Mouse (Mus musculus): ENCODE data around the gene Gm20388. TPM values are rescaled to one million over a fixed set of nuclear protein-coding genes. Genes with fewer than 3 reads are reported as not detected.

Gene Gm20388
- polyA plus RNA-seq, 1 experiment from 2014 or later, result not detected

DNA sequence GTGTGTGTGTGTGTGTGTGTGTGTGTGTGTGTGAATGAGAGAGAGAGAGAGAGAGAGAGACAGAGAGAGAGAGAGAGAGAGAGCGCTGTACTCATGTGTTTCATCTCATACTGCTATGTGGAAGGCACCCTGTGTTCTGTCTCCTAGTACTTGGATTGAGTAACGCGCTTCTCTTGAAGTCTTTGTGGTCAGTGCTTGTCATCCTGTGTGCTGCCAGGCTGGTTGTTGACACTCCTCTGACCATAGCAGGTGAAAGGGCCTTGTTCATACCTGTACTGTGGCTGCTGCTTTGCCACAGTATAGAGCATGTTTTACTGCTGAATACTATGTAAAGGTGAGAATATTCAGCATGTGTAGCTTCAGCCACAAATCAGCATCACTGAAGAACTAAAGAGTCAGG lies 2075.0 kb downstream of the Gm20388 start:
- ATAC-seq (ENCODE audit: low FRiP score), result no peak
- no peak overlapping the region for H3K4me3 ChIP-seq (ENCODE audit: low read depth, low read length)
- H3K36me3 ChIP-seq (ENCODE audit: control insufficient read depth, insufficient read depth, low read length), result peaks cover 2% of the 10 kb centered on the region; the same call in 1 of the 2 replicates
- H3K9me3 ChIP-seq (ENCODE audit: control insufficient read depth, low read length), result no peaks in the 10 kb centered on the region
- H3K27me3 ChIP-seq (ENCODE audit: control insufficient read depth, insufficient read depth, low read length), result no peaks in the 10 kb centered on the region
- H3K9ac ChIP-seq (ENCODE audit: low read length), result no peak overlapping the region
- no peak overlapping the region for H3K27ac ChIP-seq (ENCODE audit: low read depth, low read length)
- H3K4me1 ChIP-seq (ENCODE audit: control insufficient read depth, insufficient read depth, low read length), result no peaks in the 10 kb centered on the region
- WGBS, result 100% methylated on average over 3 of the region's 3 CpGs
- no peak for DNase-seq (ENCODE audit: low spot score, missing footprints)
- no peak overlapping the region for H3K4me2 ChIP-seq

DNA sequence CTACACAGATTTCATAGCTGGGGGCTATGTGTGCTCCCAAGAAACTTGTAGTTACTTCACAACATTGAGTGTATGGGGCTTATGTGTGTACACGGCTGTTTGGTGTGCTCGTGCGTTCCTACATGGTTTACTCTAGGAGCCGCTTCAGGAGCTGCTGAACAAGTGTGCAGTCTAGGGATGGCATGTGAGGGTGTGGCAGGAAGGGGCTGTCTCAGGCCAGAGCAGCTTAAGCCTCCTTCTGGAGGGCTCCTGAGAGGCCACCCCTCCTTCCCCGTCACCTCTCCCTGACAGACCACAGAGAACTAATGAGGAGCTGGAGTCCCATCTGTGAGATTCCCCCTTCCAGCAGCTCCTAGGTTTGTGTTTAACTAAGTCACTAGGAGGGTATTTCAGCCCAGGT lies 2077.3 kb downstream of the Gm20388 start:
- no peak for ATAC-seq (ENCODE audit: low FRiP score)
- H3K27ac ChIP-seq (ENCODE audit: low read depth, low read length), result no peak overlapping the region

DNA sequence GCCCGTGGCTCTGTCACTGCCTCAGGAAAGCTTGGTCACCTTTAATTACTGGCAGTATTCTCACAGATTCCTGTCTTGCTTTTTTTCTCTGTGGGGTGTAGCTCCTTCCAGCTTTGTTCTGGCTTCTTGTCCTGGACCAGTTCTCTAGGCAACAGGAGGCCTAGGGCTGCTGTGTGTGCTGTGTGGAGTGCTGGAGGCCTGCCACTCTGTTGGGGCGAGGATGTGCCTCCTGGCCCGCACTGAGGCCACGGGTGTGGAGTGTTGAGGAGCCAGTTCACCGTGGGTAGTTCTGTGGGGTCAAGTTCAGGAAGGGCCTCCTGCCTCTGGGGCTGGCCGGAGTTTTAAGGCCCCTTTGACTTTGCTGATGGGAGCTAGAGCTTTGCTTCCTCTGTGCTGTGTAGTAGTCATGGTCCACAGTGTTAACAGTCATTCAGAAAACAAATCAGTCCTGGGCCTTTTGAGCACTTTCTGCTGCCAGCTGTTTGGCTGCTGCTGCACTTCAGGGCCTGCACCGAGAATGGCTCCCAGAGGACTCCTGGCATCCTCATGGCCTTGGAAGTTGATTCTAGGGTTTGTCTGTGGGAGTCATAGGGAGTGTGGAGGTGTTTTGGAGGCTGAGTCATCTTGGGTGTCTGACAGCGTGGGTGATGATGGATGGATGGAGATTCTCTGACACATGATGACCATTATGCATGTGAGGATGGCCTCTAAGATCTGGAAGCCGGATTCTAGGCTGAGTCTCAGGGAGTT lies 2080.0 kb downstream of the Gm20388 start:
- no peaks in the 10 kb centered on the region for H3K4me1 ChIP-seq (ENCODE audit: control insufficient read depth, insufficient read depth, low read length)
- H3K36me3 ChIP-seq (ENCODE audit: control insufficient read depth, insufficient read depth, low read length), result peaks cover 11% of the 10 kb centered on the region; the same call in 1 of the 2 replicates
- 91% methylated on average over 9 of the region's 9 CpGs for WGBS
- no peaks in the 10 kb centered on the region for H3K27me3 ChIP-seq (ENCODE audit: control insufficient read depth, insufficient read depth, low read length)
- ATAC-seq (ENCODE audit: low FRiP score), result no peak
- H3K4me2 ChIP-seq, result no peak overlapping the region
- no peak overlapping the region for H3K9ac ChIP-seq (ENCODE audit: low read length)
- H3K27ac ChIP-seq (ENCODE audit: low read depth, low read length), result no peak overlapping the region
- DNase-seq (ENCODE audit: low spot score, missing footprints), result no peak
- H3K9me3 ChIP-seq (ENCODE audit: control insufficient read depth, low read length), result no peaks in the 10 kb centered on the region
- no peak overlapping the region for H3K4me3 ChIP-seq (ENCODE audit: low read depth, low read length)

More for the DNA sequence above, 2077.3 kb downstream of the Gm20388 start:
- 84% methylated on average over 5 of the region's 5 CpGs for WGBS
- Histone ChIP-seq H3K4me3 (ENCODE audit: low read depth, low read length) (no peak overlapping the region), H3K36me3 (ENCODE audit: control insufficient read depth, insufficient read depth, low read length) (0 out of 2 replicates have a peak, but pooled peaks cover 6% of the 10 kb centered on the region), H3K9ac (ENCODE audit: low read length) (no peak overlapping the region), H3K9me3 (ENCODE audit: control insufficient read depth, low read length) (no peaks in the 10 kb centered on the region), H3K27me3 (ENCODE audit: control insufficient read depth, insufficient read depth, low read length) (no peaks in the 10 kb centered on the region), H3K4me2 (no peak overlapping the region), H3K4me1 (ENCODE audit: control insufficient read depth, insufficient read depth, low read length) (no peaks in the 10 kb centered on the region)
- DNase-seq (ENCODE audit: low spot score, missing footprints), result no peak

DNA sequence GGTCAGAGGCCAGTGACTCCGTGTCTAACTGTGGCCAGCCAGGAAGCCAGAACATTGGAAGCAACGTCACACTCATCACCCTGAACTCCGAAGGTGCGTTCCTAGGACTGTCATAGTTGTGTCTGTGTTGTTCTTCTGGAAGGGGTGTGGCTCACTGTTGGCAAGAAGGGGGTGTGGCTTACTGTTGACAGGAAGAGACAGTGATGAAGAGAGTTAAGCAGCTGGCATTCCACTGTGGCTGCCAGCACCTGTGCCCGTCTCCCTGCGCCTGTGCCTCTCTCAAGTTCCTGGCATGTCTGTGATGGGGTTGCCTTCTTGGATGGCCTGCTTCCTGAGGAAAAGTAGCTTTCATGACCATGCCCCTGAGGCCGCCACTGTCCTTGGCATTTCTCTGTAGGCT lies 2081.0 kb downstream of the Gm20388 start:
- Histone ChIP-seq H3K27ac (ENCODE audit: low read depth, low read length) (no peak overlapping the region), H3K9ac (ENCODE audit: low read length) (no peak overlapping the region), H3K4me1 (ENCODE audit: control insufficient read depth, insufficient read depth, low read length) (no peaks in the 10 kb centered on the region), H3K4me2 (no peak overlapping the region), H3K4me3 (ENCODE audit: low read depth, low read length) (no peak overlapping the region), H3K36me3 (ENCODE audit: control insufficient read depth, insufficient read depth, low read length) (peaks cover 11% of the 10 kb centered on the region; the same call in 1 of the 2 replicates), H3K9me3 (ENCODE audit: control insufficient read depth, low read length) (no peaks in the 10 kb centered on the region), H3K27me3 (ENCODE audit: control insufficient read depth, insufficient read depth, low read length) (no peaks in the 10 kb centered on the region)
- WGBS, result 94% methylated on average over 7 of the region's 7 CpGs
- ATAC-seq (ENCODE audit: low FRiP score), result no peak
- DNase-seq (ENCODE audit: low spot score, missing footprints), result no peak

DNA sequence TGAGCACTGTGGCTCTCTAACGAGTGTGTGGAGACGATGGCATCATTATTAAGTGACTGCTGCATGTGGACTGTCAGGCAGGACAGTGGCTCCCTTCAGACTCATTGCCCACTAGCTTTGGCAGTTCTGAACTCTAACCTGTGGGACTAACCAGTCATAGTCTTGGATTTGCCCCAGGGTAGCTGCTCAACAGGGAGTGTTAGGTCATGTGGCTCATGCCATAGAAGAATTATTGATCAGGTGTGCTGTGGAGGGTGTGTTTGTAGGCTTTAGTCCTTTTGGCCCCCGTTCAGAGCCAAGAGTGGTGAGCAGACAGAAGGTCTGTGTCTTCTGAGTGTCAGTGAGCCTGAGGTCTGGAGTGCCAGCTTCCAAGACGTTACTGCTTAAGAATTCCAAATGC lies 2082.3 kb downstream of the Gm20388 start:
- 90% methylated on average over 4 of the region's 4 CpGs for whole genome bisulfite sequencing
- Histone ChIP-seq H3K27me3 (ENCODE audit: control insufficient read depth, insufficient read depth, low read length) (no peaks in the 10 kb centered on the region), H3K27ac (ENCODE audit: low read depth, low read length) (no peak overlapping the region), H3K4me1 (ENCODE audit: control insufficient read depth, insufficient read depth, low read length) (no peaks in the 10 kb centered on the region), H3K4me2 (no peak overlapping the region), H3K9ac (ENCODE audit: low read length) (no peak overlapping the region), H3K9me3 (ENCODE audit: control insufficient read depth, low read length) (no peaks in the 10 kb centered on the region), H3K4me3 (ENCODE audit: low read depth, low read length) (no peak overlapping the region), H3K36me3 (ENCODE audit: control insufficient read depth, insufficient read depth, low read length) (peaks cover 11% of the 10 kb centered on the region)
- no peak for ATAC-seq (ENCODE audit: low FRiP score)
- no peak for DNase-seq (ENCODE audit: low spot score, missing footprints)

DNA sequence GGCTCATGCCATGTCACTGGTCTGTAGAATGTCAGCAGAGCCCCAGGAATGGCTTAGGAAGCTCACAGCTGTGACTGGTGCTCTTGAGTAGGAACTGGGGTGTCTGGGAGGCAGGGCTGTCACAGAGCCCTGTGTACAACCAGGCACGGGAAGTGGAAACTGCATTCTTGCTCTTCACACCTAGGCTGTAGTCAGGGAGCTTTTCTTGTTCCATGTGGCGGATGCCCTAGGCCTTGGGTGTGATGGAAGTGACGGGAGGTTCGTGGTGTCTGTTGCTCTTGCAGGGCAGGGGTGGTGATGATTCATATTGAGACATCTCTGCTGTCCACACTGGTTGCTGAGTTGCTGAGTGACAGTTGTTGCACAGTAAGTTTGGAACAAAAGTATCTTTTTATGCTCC lies 2084.5 kb downstream of the Gm20388 start:
- Histone ChIP-seq H3K9ac (ENCODE audit: low read length) (no peak overlapping the region), H3K4me3 (ENCODE audit: low read depth, low read length) (no peak overlapping the region), H3K27me3 (ENCODE audit: control insufficient read depth, insufficient read depth, low read length) (no peaks in the 10 kb centered on the region), H3K27ac (ENCODE audit: low read depth, low read length) (no peak overlapping the region), H3K36me3 (ENCODE audit: control insufficient read depth, insufficient read depth, low read length) (peaks cover 18% of the 10 kb centered on the region), H3K4me2 (no peak overlapping the region), H3K9me3 (ENCODE audit: control insufficient read depth, low read length) (no peaks in the 10 kb centered on the region), H3K4me1 (ENCODE audit: control insufficient read depth, insufficient read depth, low read length) (no peaks in the 10 kb centered on the region)
- DNase-seq (ENCODE audit: low spot score, missing footprints), result no peak
- WGBS, result 80% methylated on average over 4 of the region's 4 CpGs
- ATAC-seq (ENCODE audit: low FRiP score), result no peak

DNA sequence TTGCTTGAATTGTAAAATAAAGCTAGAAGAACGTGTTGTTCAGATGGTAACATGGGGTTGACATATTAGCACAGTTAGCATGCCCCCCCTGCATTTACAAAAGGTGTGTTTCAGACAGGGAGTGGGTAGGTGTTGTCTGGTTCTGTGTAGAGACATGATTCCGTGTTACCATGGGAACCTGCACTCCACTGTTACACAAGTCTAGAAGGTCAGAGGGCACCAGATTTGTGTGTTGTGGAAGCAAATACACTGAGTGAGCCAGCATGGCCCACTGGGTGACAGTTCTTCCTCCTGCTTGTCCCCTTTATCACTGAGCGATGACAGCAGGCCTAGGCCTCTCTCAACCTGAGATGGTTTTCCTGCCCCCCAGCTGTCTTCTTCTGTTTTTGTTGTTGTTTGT lies 2085.3 kb downstream of the Gm20388 start:
- Histone ChIP-seq H3K27me3 (ENCODE audit: control insufficient read depth, insufficient read depth, low read length) (no peaks in the 10 kb centered on the region), H3K9ac (ENCODE audit: low read length) (no peak overlapping the region), H3K4me1 (ENCODE audit: control insufficient read depth, insufficient read depth, low read length) (no peaks in the 10 kb centered on the region), H3K4me2 (no peak overlapping the region), H3K36me3 (ENCODE audit: control insufficient read depth, insufficient read depth, low read length) (peaks cover 20% of the 10 kb centered on the region), H3K9me3 (ENCODE audit: control insufficient read depth, low read length) (no peaks in the 10 kb centered on the region), H3K4me3 (ENCODE audit: low read depth, low read length) (no peak overlapping the region), H3K27ac (ENCODE audit: low read depth, low read length) (no peak overlapping the region)
- ATAC-seq (ENCODE audit: low FRiP score), result no peak
- 91% methylated on average over 3 of the region's 3 CpGs for WGBS
- DNase-seq (ENCODE audit: low spot score, missing footprints), result no peak

DNA sequence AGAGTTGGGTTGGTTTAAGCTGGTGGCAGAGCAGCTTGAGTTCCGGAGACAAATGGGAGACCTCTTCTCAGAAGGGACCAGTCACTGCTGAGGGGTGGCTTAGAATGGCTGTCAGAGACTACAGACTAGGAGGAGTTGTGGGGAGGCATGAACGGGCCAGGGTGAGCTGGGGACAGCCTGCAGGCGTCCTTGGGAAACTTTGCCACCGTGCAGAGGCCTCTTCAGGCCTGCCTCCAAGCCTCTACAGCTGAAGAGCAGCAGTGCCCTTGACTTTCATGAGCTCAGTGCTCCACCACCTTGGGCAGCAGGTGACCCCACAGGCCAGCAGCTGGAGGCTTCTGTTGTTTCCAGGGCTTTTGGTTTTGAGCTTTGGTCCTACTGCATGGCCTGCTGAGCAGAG lies 2088.0 kb downstream of the Gm20388 start:
- Histone ChIP-seq H3K9ac (ENCODE audit: low read length) (no peak overlapping the region), H3K4me2 (no peak overlapping the region), H3K9me3 (ENCODE audit: control insufficient read depth, low read length) (no peaks in the 10 kb centered on the region), H3K4me3 (ENCODE audit: low read depth, low read length) (no peak overlapping the region), H3K4me1 (ENCODE audit: control insufficient read depth, insufficient read depth, low read length) (no peaks in the 10 kb centered on the region), H3K27ac (ENCODE audit: low read depth, low read length) (no peak overlapping the region), H3K27me3 (ENCODE audit: control insufficient read depth, insufficient read depth, low read length) (no peaks in the 10 kb centered on the region), H3K36me3 (ENCODE audit: control insufficient read depth, insufficient read depth, low read length) (peaks cover 31% of the 10 kb centered on the region)
- ATAC-seq (ENCODE audit: low FRiP score) (no peak), DNase-seq (ENCODE audit: low spot score, missing footprints) (no peak)
- WGBS, result 84% methylated on average over 4 of the region's 4 CpGs

DNA sequence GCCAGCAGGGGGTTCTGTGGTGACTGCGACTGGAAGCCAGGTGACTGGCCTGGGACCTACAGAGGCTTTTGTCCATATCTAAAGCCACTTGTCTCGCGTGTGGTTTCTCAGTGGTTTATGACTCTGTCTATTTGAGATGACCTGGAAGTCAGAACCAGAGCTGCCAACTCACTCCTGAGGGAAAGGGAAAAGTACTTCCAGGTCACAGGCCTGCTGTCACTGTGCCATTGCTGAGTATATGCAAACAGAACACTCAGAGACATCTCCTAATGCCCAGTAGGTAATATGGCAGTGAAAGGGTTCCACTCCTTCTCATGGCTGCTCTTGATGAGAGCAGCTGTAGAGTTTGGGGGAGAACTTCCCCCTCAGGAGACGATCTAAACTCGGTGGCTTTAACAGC lies 2088.6 kb downstream of the Gm20388 start:
- 91% methylated on average over 5 of the region's 5 CpGs for WGBS
- peaks cover 28% of the 10 kb centered on the region for H3K36me3 ChIP-seq (ENCODE audit: control insufficient read depth, insufficient read depth, low read length)
- H3K4me2 ChIP-seq, result no peak overlapping the region
- no peak overlapping the region for H3K4me3 ChIP-seq (ENCODE audit: low read depth, low read length)
- H3K27me3 ChIP-seq (ENCODE audit: control insufficient read depth, insufficient read depth, low read length), result no peaks in the 10 kb centered on the region
- 0 out of 2 replicates have a peak, but pooled peaks cover 2% of the 10 kb centered on the region for H3K4me1 ChIP-seq (ENCODE audit: control insufficient read depth, insufficient read depth, low read length)
- H3K27ac ChIP-seq (ENCODE audit: low read depth, low read length), result no peak overlapping the region
- no peak for ATAC-seq (ENCODE audit: low FRiP score)
- no peak overlapping the region for H3K9ac ChIP-seq (ENCODE audit: low read length)
- DNase-seq (ENCODE audit: low spot score, missing footprints), result no peak
- H3K9me3 ChIP-seq (ENCODE audit: control insufficient read depth, low read length), result no peaks in the 10 kb centered on the region

Measured in midbrain, embryonic 11.5 days (tissue).